Mouse (Mus musculus): Measurements from ENCODE around the gene Gpr18.

DNA sequence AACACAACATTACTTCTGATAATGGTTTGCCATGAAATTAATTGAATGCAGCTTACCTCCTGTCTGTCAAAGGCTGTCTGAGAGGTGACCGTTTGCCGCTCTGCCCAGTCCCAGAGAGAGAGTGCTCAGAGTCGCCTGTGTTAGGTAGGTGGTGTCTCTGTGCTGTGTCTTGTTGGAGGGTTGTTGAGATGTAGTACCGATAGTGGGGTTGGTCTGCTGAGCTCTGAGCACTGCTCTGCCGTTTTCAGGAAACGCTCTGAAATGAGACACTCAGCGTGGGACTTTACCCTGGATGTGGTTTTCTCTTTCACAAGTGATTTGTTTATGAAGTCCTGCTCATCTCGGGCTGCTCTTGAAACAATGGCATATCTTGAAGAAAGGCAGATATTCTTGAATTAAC is at the start of gene Gpr18:
- TF ChIP-seq EP300 (IDR thresholded peaks at IDR 0.05; ENCODE audit: insufficient read depth, low read depth, low read length) (no peak), POLR2A (IDR thresholded peaks at IDR 0.05; ENCODE audit: insufficient read depth, low read depth, low read length) (no peak)

Data from heart, adult 2 months (tissue).